Mouse (Mus musculus) right cerebral cortex, postnatal 4 days (tissue): ENCODE results near the gene Lmo4.

ENCODE experiments used
- DNase-seq: peaks from one replicate; pipeline ENCODE4 v3.0.0-alpha.2; 2022

The Lmo4 gene

GRCm38 (mm10) chr3:144204413-144205311, at the start of gene Lmo4:
Gene Lmo4, minus strand, starts transcription at chr3:144205220.
- DNase-seq, result peak; percentile 83

- no peak for DNase-seq
Observed at GRCm38 (mm10) chr3:144254281-144254680, 49.3 kb upstream of the Lmo4 start.

- no peak for DNase-seq
Observed at GRCm38 (mm10) chr3:144253018-144253417, 48.0 kb upstream of the Lmo4 start.

GRCm38 (mm10) chr3:144252109-144252508, 47.1 kb upstream of the Lmo4 start:
- no peak for DNase-seq

GRCm38 (mm10) chr3:144242025-144242673, 37.1 kb upstream of the Lmo4 start:
- DNase-seq, result peak; percentile 91

- no peak for DNase-seq
Observed at GRCm38 (mm10) chr3:144241161-144241560, 36.1 kb upstream of the Lmo4 start.

GRCm38 (mm10) chr3:144238482-144238881, 33.5 kb upstream of the Lmo4 start:
- no peak for DNase-seq

- no peak for DNase-seq
Observed at GRCm38 (mm10) chr3:144232347-144233008, 27.5 kb upstream of the Lmo4 start.

GRCm38 (mm10) chr3:144231931-144232330, 26.9 kb upstream of the Lmo4 start:
- no peak for DNase-seq

GRCm38 (mm10) chr3:144231419-144231818, 26.4 kb upstream of the Lmo4 start:
- DNase-seq, result no peak

- no peak for DNase-seq
Observed at GRCm38 (mm10) chr3:144230016-144230415, 25.0 kb upstream of the Lmo4 start.

- DNase-seq, result no peak
Observed at GRCm38 (mm10) chr3:144229312-144229711, 24.3 kb upstream of the Lmo4 start.

GRCm38 (mm10) chr3:144225456-144226240, 20.6 kb upstream of the Lmo4 start:
- no peak for DNase-seq

- no peak for DNase-seq
Observed at GRCm38 (mm10) chr3:144224594-144224993, 19.6 kb upstream of the Lmo4 start.

GRCm38 (mm10) chr3:144223377-144224105, 18.5 kb upstream of the Lmo4 start:
- DNase-seq, result no peak

GRCm38 (mm10) chr3:144222381-144222780, 17.4 kb upstream of the Lmo4 start:
- no peak for DNase-seq

- peak; percentile 55 for DNase-seq
Observed at GRCm38 (mm10) chr3:144207498-144207897, 2.5 kb upstream of the Lmo4 start.

GRCm38 (mm10) chr3:144206942-144207341, 1.9 kb upstream of the Lmo4 start:
- DNase-seq, result no peak

GRCm38 (mm10) chr3:144206261-144206660, 1.2 kb upstream of the Lmo4 start:
- DNase-seq, result no peak

- DNase-seq, result peak; percentile 86
Observed at GRCm38 (mm10) chr3:144205351-144206153, 532 bp upstream of the Lmo4 start.

- no peak for DNase-seq
Observed at GRCm38 (mm10) chr3:144203988-144204412, 1.0 kb downstream of the Lmo4 start.
